Mouse (Mus musculus) layer of hippocampus, adult 18-20 months (tissue): Measurements from ENCODE around the gene Gm20865. TPM values are rescaled to one million over a fixed set of nuclear protein-coding genes. Genes with fewer than 3 reads are reported as not detected.
"Not testable (repeated sequence)": the region's sequence is repeated elsewhere in the genome, so short reads cannot be mapped to it uniquely, and the experiment has no call there.

Experiments used
- DNase-seq, 2 experiments: peaks; one replicate each; pipeline ENCODE4 v3.0.0; 2022; ENCODE audit warnings: low spot score in 2 of 2
- long read RNA-seq: library from polyadenylated mRNA; stranded (forward); transcript quantifications from one replicate; pipeline ENCODE4 v2.0.0, GENCODE M21; 2021
- total RNA-seq, 2 experiments: library from RNA; stranded (reverse); gene quantifications; 2 replicates each; pipeline ENCODE4 v1.2.3; 2021

Gm20865 gene
- total RNA-seq: not detected
- long read RNA-seq: 0 reads

DNA sequence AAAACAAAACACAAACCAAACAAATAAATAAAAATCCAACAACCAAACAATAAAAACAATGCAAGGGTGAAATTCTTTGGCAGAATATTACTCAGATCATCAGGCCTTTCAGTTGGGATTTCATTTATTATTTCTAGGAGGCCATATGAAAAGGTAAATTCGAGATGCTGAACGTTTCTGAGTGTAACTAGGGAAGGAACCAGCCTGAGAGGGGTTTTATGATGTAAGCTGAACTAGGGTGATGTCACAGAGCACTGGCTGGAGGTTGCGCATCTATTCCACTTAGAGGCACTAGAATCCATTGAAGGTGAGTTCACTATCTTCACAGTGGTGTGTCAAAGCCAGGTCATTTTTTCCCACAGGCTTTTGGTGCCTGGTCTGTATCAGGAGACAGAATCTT lies at the start of gene Gm20865:
TSS of gene Gm20865 (plus strand) at position 301 of the 400 bp plus-strand sequence.
- DNase-seq: not testable (repeated sequence)

Other genes with a start within 250 kb of the Gm20865 start
- not detected for gene Gm29866, start 247.9 kb upstream of the Gm20865 start, total RNA-seq
- gene Gm20909, start 77.0 kb upstream of the Gm20865 start, total RNA-seq: not detected